Mouse (Mus musculus) liver, embryonic 16.5 days (tissue): ENCODE data around the gene Apbb2. TPM values are rescaled to one million over a fixed set of nuclear protein-coding genes. Genes with fewer than 3 reads are reported as not detected.

Experiments
- ATAC-seq: fragments of 200-750 bp; cut with Nextera tagmentation; 2 replicates; pipeline ENCODE4 v1.8.0; 2017; ENCODE audit warnings: low read depth, mild to moderate bottlenecking, moderate number of reproducible peaks, moderate library complexity
- H3K27ac ChIP-seq: fragments of 300-500 bp; sonication (generic); 2 replicates; pipeline ENCODE4 v1.5.1; 2014; ENCODE audit warnings: mild to moderate bottlenecking, low read length
- H3K27me3 ChIP-seq: fragments of 300-500 bp; sonication (generic); 2 replicates; pipeline ENCODE4 v1.6.1; 2014; ENCODE audit warnings: low read depth, low read length, mixed read lengths; ENCODE audit not compliant: control insufficient read depth, insufficient read depth
- H3K36me3 ChIP-seq: fragments of 300-500 bp; sonication (generic); 2 replicates; pipeline ENCODE4 v1.6.1; 2014; ENCODE audit warnings: mild to moderate bottlenecking; ENCODE audit not compliant: control insufficient read depth, insufficient read depth
- H3K4me1 ChIP-seq: fragments of 300-500 bp; sonication (generic); 2 replicates; pipeline ENCODE4 v1.6.1; 2014; ENCODE audit warnings: low read depth, low read length, mixed read lengths; ENCODE audit not compliant: control insufficient read depth
- H3K4me2 ChIP-seq: fragments of 300-500 bp; sonication (generic); 2 replicates; pipeline ENCODE4 v1.6.1; 2014; ENCODE audit warnings: low read depth, low read length, mixed read lengths
- H3K4me3 ChIP-seq: fragments of 300-500 bp; sonication (generic); 2 replicates; pipeline ENCODE4 v1.5.1; 2014; ENCODE audit warnings: low read depth, mild to moderate bottlenecking, low read length
- H3K9ac ChIP-seq: fragments of 300-500 bp; sonication (generic); 2 replicates; pipeline ENCODE4 v1.6.1; 2014; ENCODE audit warnings: low read depth, low read length
- H3K9me3 ChIP-seq: fragments of 300-500 bp; sonication (generic); replicated peaks from 2 replicates; pipeline ENCODE4 v1.6.1; 2016; ENCODE audit warnings: low read length; ENCODE audit not compliant: control insufficient read depth
- WGBS: fragments of 180-500 bp; shearing (Covaris S2); extraction: QIAGEN DNeasy Blood & Tissue Kit; methylation state at CpG from one replicate; pipeline ENCODE4 v1.1.7; 2014; ENCODE audit not compliant: insufficient replicate concordance; 5-methylcytosine and 5-hydroxymethylcytosine counted together
- polyA plus RNA-seq: library from polyadenylated mRNA; unstranded; fragments of >200 nt; fragmentation: Nextera tagmentation; extraction: Ambion mirVana; gene quantifications from 2 replicates; pipeline ENCODE4 v1.2.1, GENCODE M21; 2015

Gene Apbb2
- polyA plus RNA-seq, 1 experiment from 2014 or later, result 5.6 TPM

GRCm38 (mm10) chr5:66525002-66525401 lies 93.6 kb downstream of the Apbb2 start:
- WGBS, result 56% methylated on average over 4 of the region's 4 CpGs
- H3K4me3 ChIP-seq, result no peak overlapping the region
- no peaks in the 10 kb centered on the region for H3K36me3 ChIP-seq
- no peaks in the 10 kb centered on the region for H3K27me3 ChIP-seq
- H3K9me3 ChIP-seq, result no peaks in the 10 kb centered on the region
- no peak for ATAC-seq
- H3K27ac ChIP-seq, result no peak overlapping the region
- no peaks in the 10 kb centered on the region for H3K4me1 ChIP-seq
- no peak overlapping the region for H3K9ac ChIP-seq
- H3K4me2 ChIP-seq, result no peak overlapping the region

GRCm38 (mm10) chr5:66523681-66524503 lies 94.7 kb downstream of the Apbb2 start:
- no peak for ATAC-seq
- Histone ChIP-seq H3K27ac (no peak overlapping the region), H3K36me3 (no peaks in the 10 kb centered on the region), H3K4me1 (no peaks in the 10 kb centered on the region), H3K9me3 (no peaks in the 10 kb centered on the region), H3K27me3 (no peaks in the 10 kb centered on the region), H3K4me2 (no peak overlapping the region), H3K4me3 (no peak overlapping the region), H3K9ac (no peak overlapping the region)
- 20% methylated on average over 16 of the region's 16 CpGs for WGBS

DNA sequence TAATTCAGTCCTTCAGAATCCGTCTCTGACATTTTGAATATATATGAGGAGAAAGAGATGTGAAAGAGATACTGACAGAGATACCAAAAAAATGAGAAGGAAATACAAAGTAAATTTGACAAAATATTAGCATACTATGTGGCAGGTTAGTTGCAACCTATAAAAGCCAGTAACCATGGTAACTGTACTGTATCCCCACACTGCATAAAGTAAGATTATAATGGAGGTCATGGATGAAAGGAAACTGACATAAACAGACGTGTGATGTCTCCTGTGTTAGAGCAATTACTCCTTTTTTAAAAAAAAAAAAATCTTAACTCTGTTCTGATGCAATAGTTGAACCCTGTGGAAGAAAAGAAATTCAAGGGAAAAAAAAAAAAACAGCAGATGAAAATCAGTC lies 97.3 kb downstream of the Apbb2 start:
- Histone ChIP-seq H3K36me3 (no peaks in the 10 kb centered on the region), H3K27me3 (no peaks in the 10 kb centered on the region), H3K4me3 (no peak overlapping the region), H3K9ac (no peak overlapping the region), H3K4me1 (no peaks in the 10 kb centered on the region), H3K9me3 (no peaks in the 10 kb centered on the region), H3K27ac (no peak overlapping the region), H3K4me2 (no peak overlapping the region)
- 51% methylated on average over 2 of the region's 2 CpGs for WGBS
- no peak for ATAC-seq

DNA sequence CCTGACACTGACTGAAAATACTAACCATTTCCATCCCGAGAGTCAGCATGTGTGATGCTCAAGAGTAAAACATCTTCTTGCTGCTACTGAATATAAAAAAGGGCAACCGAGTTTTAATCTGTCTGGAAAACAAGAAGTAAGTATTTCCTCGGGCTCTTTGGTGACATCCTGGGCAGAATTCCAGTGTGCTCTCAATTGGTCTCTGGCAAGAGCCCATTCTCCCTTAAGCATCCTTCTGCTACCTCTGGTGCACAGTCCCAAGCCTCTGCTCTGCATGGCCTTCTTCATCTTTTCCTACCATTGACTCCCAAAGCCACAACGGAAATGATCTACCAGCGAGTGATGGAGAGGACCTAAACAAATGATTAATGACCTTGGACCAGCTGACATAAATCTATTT lies 99.1 kb downstream of the Apbb2 start:
- WGBS, result 36% methylated on average over 5 of the region's 5 CpGs
- ATAC-seq, result no peak
- no peak overlapping the region for H3K9ac ChIP-seq

DNA sequence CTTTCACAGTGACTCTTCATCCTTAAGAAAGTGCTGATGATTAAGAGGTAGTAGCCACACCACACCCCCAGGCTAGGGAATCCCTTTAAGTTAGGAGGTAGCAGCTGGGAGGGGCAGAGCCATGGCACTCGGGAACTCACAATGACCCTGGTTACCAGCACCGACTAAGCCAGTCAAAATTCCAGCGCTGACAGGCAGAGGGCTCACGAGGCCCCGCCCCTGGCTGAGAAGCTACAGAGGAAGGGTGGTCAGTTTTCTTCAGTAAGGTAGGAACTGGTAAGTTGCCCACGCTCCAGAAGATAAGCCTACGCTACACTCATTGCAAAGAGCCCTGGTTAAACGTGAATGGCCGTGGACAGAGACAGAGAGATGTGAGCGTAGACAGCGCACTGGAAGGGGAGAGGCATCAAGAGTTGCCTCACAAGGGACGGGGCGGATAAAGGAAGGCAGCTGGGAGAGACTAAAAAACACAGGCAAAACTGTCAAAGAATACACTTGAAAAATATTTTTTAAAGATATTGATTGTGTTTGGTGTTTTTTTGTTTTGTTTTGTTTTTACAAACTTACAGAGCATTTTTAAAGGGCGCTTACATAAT lies 100.1 kb downstream of the Apbb2 start:
- H3K27me3 ChIP-seq, result no peaks in the 10 kb centered on the region
- H3K36me3 ChIP-seq, result no peaks in the 10 kb centered on the region
- H3K27ac ChIP-seq, result no peak overlapping the region
- no peaks in the 10 kb centered on the region for H3K4me1 ChIP-seq
- H3K9ac ChIP-seq, result no peak overlapping the region
- no peak for ATAC-seq
- no peak overlapping the region for H3K4me3 ChIP-seq
- H3K4me2 ChIP-seq, result no peak overlapping the region
- 33% methylated on average over 14 of the region's 14 CpGs for WGBS
- no peaks in the 10 kb centered on the region for H3K9me3 ChIP-seq

More for the DNA sequence above, 99.1 kb downstream of the Apbb2 start:
- no peak overlapping the region for H3K4me2 ChIP-seq
- no peaks in the 10 kb centered on the region for H3K27me3 ChIP-seq
- H3K4me3 ChIP-seq, result no peak overlapping the region
- no peaks in the 10 kb centered on the region for H3K36me3 ChIP-seq
- H3K9me3 ChIP-seq, result no peaks in the 10 kb centered on the region
- H3K4me1 ChIP-seq, result no peaks in the 10 kb centered on the region
- H3K27ac ChIP-seq, result no peak overlapping the region

DNA sequence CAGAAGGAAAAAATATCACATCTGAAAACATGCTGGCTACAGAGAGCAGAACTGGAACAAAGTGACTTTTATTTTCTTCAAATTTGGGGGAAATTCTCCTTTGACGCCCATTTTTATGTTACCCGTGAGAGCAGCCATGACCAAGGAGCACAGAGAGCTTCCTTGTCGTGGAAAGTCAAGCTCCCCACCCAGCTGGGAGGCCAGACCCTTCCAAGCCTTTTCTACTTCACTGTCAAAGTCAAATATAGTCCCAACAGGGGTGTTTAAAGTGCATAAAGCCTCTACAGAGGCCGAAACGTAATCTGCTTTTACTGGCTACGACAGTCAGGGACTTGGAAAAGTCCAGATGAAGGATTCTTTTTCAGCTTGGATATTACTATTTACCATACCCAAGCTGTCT lies 101.1 kb downstream of the Apbb2 start:
- 59% methylated on average over 6 of the region's 6 CpGs for WGBS

DNA sequence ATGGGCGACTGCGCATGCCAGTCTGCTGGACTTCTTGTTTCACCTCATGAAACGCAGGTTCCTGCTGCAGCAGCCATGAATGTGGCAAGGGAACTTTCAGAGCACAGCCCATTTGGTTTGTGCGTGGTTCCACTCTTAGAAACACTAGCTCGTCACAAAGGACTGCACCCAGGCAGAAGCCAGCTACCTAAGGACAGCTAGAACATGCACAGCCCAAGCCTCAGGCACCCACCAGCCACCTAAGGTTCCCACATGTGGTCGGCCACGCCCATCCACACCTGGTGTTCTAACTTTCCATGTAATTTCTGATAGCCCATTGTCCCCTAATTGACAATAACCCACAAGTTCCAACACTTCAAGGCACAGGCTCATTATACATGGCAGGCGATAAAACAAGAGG lies 102.3 kb downstream of the Apbb2 start:
- Histone ChIP-seq H3K9me3 (no peaks in the 10 kb centered on the region), H3K9ac (no peak overlapping the region), H3K27ac (no peak overlapping the region), H3K4me3 (no peak overlapping the region), H3K27me3 (no peaks in the 10 kb centered on the region), H3K4me2 (no peak overlapping the region), H3K4me1 (no peaks in the 10 kb centered on the region), H3K36me3 (no peaks in the 10 kb centered on the region)
- no peak for ATAC-seq
- 66% methylated on average over 8 of the region's 8 CpGs for WGBS

More for the DNA sequence above, 101.1 kb downstream of the Apbb2 start:
- Histone ChIP-seq H3K27ac (no peak overlapping the region), H3K4me3 (no peak overlapping the region), H3K9me3 (no peaks in the 10 kb centered on the region), H3K9ac (no peak overlapping the region), H3K36me3 (no peaks in the 10 kb centered on the region), H3K4me1 (no peaks in the 10 kb centered on the region), H3K4me2 (no peak overlapping the region), H3K27me3 (no peaks in the 10 kb centered on the region)
- no peak for ATAC-seq

GRCm38 (mm10) chr5:66515271-66515670 lies 103.3 kb downstream of the Apbb2 start:
- no peaks in the 10 kb centered on the region for H3K4me1 ChIP-seq
- 69% methylated on average over 10 of the region's 10 CpGs for WGBS
- no peaks in the 10 kb centered on the region for H3K27me3 ChIP-seq
- no peak overlapping the region for H3K27ac ChIP-seq
- no peaks in the 10 kb centered on the region for H3K9me3 ChIP-seq
- ATAC-seq, result no peak
- no peak overlapping the region for H3K4me2 ChIP-seq
- H3K4me3 ChIP-seq, result no peak overlapping the region
- H3K9ac ChIP-seq, result no peak overlapping the region
- H3K36me3 ChIP-seq, result no peaks in the 10 kb centered on the region

- Histone ChIP-seq H3K9me3 (no peaks in the 10 kb centered on the region), H3K4me3 (no peak overlapping the region), H3K4me1 (no peaks in the 10 kb centered on the region), H3K4me2 (no peak overlapping the region), H3K9ac (no peak overlapping the region), H3K36me3 (no peaks in the 10 kb centered on the region), H3K27ac (no peak overlapping the region), H3K27me3 (no peaks in the 10 kb centered on the region)
- ATAC-seq, result no peak
- 75% methylated on average over 6 of the region's 6 CpGs for WGBS
Measured at GRCm38 (mm10) chr5:66514659-66515058, 103.9 kb downstream of the Apbb2 start.
